7 mouse cellular contexts compared by ENCODE assay signal in the genomic region with DNA sequence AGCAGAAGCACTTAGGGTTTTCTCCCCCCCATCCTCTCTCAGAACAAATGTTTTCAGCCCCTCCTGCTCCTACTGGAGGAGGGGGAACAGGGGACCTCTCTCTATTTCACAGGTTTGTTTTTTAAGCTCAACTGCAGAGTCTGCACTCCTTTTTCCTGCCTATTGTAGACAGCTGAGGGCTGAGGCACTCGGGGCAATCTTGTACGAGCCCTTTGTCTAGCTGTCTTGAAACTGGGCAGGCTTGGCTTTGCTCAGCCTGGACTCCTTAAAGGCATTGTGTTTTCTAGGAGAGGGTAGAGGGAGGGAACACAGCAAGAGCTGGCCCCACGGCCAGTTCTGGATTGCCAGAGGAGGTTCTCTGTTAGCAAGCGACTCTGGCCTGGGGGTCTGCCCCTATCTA. TPM values are rescaled to one million over a fixed set of nuclear protein-coding genes. Genes with fewer than 3 reads are reported as not detected.
ATAC-seq lines count a peak whose summit lies in the region.
"Not testable (repeated sequence)": the region's sequence is repeated elsewhere in the genome, so short reads cannot be mapped to it uniquely, and the experiment has no call there.

No protein-coding gene starts in this region.

- H3K4me3 ChIP-seq in embryonic facial prominence, embryonic 13.5 days; forebrain, embryonic 15.5 days; heart, embryonic 15.5 days; intestine, embryonic 15.5 days (replicated peaks); liver, embryonic 16.5 days (ENCODE audit: low read depth, low read length); midbrain, embryonic 13.5 days (replicated peaks); neural tube, embryonic 14.5 days (ENCODE audit: low read depth, low read length): not testable (repeated sequence)

- WGBS in embryonic facial prominence, embryonic 13.5 days: 33% methylated on average over 1 of the region's 4 CpGs
- WGBS in forebrain, embryonic 15.5 days: 0% methylated on average over 1 of the region's 4 CpGs
- WGBS in heart, embryonic 15.5 days: 24% methylated on average over 2 of the region's 4 CpGs
- 64% methylated on average over 1 of the region's 4 CpGs for WGBS in intestine, embryonic 15.5 days
- no CpG with 5 or more reads among the region's 4 CpGs for WGBS in liver, embryonic 16.5 days (ENCODE audit: insufficient replicate concordance)
- WGBS in midbrain, embryonic 13.5 days: 30% methylated on average over 1 of the region's 4 CpGs
- 20% methylated on average over 1 of the region's 4 CpGs for WGBS in neural tube, embryonic 14.5 days

- H3K9ac ChIP-seq in embryonic facial prominence, embryonic 13.5 days; forebrain, embryonic 15.5 days (replicated peaks); heart, embryonic 15.5 days; intestine, embryonic 15.5 days; liver, embryonic 16.5 days (ENCODE audit: low read depth, low read length); midbrain, embryonic 13.5 days (replicated peaks); neural tube, embryonic 14.5 days (replicated peaks; ENCODE audit: low read depth, low read length): not testable (repeated sequence)

- not testable (repeated sequence) for H3K4me2 ChIP-seq in embryonic facial prominence, embryonic 13.5 days; forebrain, embryonic 15.5 days (replicated peaks); heart, embryonic 15.5 days; intestine, embryonic 15.5 days (replicated peaks); midbrain, embryonic 13.5 days (replicated peaks); neural tube, embryonic 14.5 days (ENCODE audit: low read depth, low read length)
- 0 out of 2 replicates have a peak overlapping the region, but pooled peaks have one; percentile 24 for H3K4me2 ChIP-seq in liver, embryonic 16.5 days (ENCODE audit: low read depth, low read length)

- H3K4me1 ChIP-seq in embryonic facial prominence, embryonic 13.5 days; heart, embryonic 15.5 days (replicated peaks); intestine, embryonic 15.5 days (replicated peaks); neural tube, embryonic 14.5 days (ENCODE audit: control insufficient read depth, insufficient read depth, low read length): not testable (repeated sequence)
- H3K4me1 ChIP-seq in forebrain, embryonic 15.5 days: peaks cover 26% of the 10 kb centered on the region
- peaks cover 51% of the 10 kb centered on the region for H3K4me1 ChIP-seq in liver, embryonic 16.5 days (ENCODE audit: control insufficient read depth, low read depth, low read length)
- peaks cover 28% of the 10 kb centered on the region for H3K4me1 ChIP-seq in midbrain, embryonic 13.5 days (replicated peaks)

- 0 out of 2 replicates have a peak, but pooled peaks have one; percentile 37 for ATAC-seq in embryonic facial prominence, embryonic 13.5 days (ENCODE audit: insufficient number of reproducible peaks, insufficient read depth, low FRiP score, low TSS enrichment, low read depth)
- ATAC-seq in forebrain, embryonic 15.5 days (replicated peaks): peak; percentile 87
- ATAC-seq in heart, embryonic 15.5 days (replicated peaks; ENCODE audit: insufficient number of reproducible peaks, insufficient read depth, low FRiP score, low read depth): peak; percentile 31; the same call in 1 of the 2 replicates
- ATAC-seq in intestine, embryonic 15.5 days: 0 out of 2 replicates have a peak, but pooled peaks have one; percentile 20
- ATAC-seq in liver, embryonic 16.5 days (ENCODE audit: low read depth): not testable (repeated sequence)
- ATAC-seq in midbrain, embryonic 13.5 days: peak; percentile 88
- peak; percentile 57 for ATAC-seq in neural tube, embryonic 14.5 days (ENCODE audit: low read depth)

- H3K27me3 ChIP-seq in embryonic facial prominence, embryonic 13.5 days; heart, embryonic 15.5 days; intestine, embryonic 15.5 days (replicated peaks); liver, embryonic 16.5 days (ENCODE audit: control insufficient read depth, insufficient read depth, low read depth, low read length); midbrain, embryonic 13.5 days; neural tube, embryonic 14.5 days (ENCODE audit: control insufficient read depth, insufficient read depth, low read length): not testable (repeated sequence)
- peaks cover 12% of the 10 kb centered on the region; the same call in 1 of the 2 replicates for H3K27me3 ChIP-seq in forebrain, embryonic 15.5 days

- not testable (repeated sequence) for H3K27ac ChIP-seq in embryonic facial prominence, embryonic 13.5 days; heart, embryonic 15.5 days; intestine, embryonic 15.5 days; liver, embryonic 16.5 days (ENCODE audit: low read length); neural tube, embryonic 14.5 days (ENCODE audit: low read depth, low read length)
- peak overlapping the region; percentile 77 for H3K27ac ChIP-seq in forebrain, embryonic 15.5 days (replicated peaks)
- peak overlapping the region; percentile 82 for H3K27ac ChIP-seq in midbrain, embryonic 13.5 days

- not testable (repeated sequence) for H3K36me3 ChIP-seq in embryonic facial prominence, embryonic 13.5 days; forebrain, embryonic 15.5 days; heart, embryonic 15.5 days; intestine, embryonic 15.5 days; liver, embryonic 16.5 days (ENCODE audit: control insufficient read depth, insufficient read depth); midbrain, embryonic 13.5 days; neural tube, embryonic 14.5 days (ENCODE audit: control insufficient read depth, insufficient read depth, low read length)

- not testable (repeated sequence) for H3K9me3 ChIP-seq in embryonic facial prominence, embryonic 13.5 days; forebrain, embryonic 15.5 days; heart, embryonic 15.5 days (replicated peaks); intestine, embryonic 15.5 days; liver, embryonic 16.5 days (replicated peaks; ENCODE audit: control insufficient read depth, low read length); midbrain, embryonic 13.5 days; neural tube, embryonic 14.5 days (ENCODE audit: control insufficient read depth, low read length)

RNA-seq across cellular contexts. Expression of gene Ric3, which starts 32.4 kb away (rescaled TPM):
- 4.0 and 5.2 TPM in 2 replicates for polyA plus RNA-seq in embryonic facial prominence, embryonic 13.5 days (2015; fragmentation: Nextera tagmentation; extraction: Ambion mirVana)
- 28.2 and 30.4 TPM in 2 replicates for polyA plus RNA-seq in forebrain, embryonic 15.5 days (2015; fragmentation: Nextera tagmentation; extraction: Ambion mirVana)
- 0.47 and 0.99 TPM in 2 replicates for polyA plus RNA-seq in heart, embryonic 15.5 days (2015; fragmentation: Nextera tagmentation; extraction: Ambion mirVana)
- 2.0 and 2.9 TPM in 2 replicates for polyA plus RNA-seq in intestine, embryonic 15.5 days (2015; fragmentation: Nextera tagmentation; extraction: Ambion mirVana)
- 0.25 and 0.47 TPM in 2 replicates for polyA plus RNA-seq in liver, embryonic 16.5 days (2015; fragmentation: Nextera tagmentation; extraction: Ambion mirVana)
- polyA plus RNA-seq in midbrain, embryonic 13.5 days (2015; fragmentation: Nextera tagmentation; extraction: Ambion mirVana): 30.6 and 34.0 TPM in 2 replicates
- polyA plus RNA-seq in neural tube, embryonic 14.5 days (2014; fragmentation: Nextera tagmentation; extraction: Ambion mirVana): 34.6 and 35.2 TPM in 2 replicates

RNA-seq across cellular contexts. Expression of gene Lmo1, which starts 59.5 kb away (rescaled TPM):
- polyA plus RNA-seq in embryonic facial prominence, embryonic 13.5 days (2015; fragmentation: Nextera tagmentation; extraction: Ambion mirVana): 60.2 and 73.2 TPM in 2 replicates
- 102 and 134 TPM in 2 replicates for polyA plus RNA-seq in forebrain, embryonic 15.5 days (2015; fragmentation: Nextera tagmentation; extraction: Ambion mirVana)
- 2.4 and 4.3 TPM in 2 replicates for polyA plus RNA-seq in heart, embryonic 15.5 days (2015; fragmentation: Nextera tagmentation; extraction: Ambion mirVana)
- polyA plus RNA-seq in intestine, embryonic 15.5 days (2015; fragmentation: Nextera tagmentation; extraction: Ambion mirVana): 3.5 and 3.8 TPM in 2 replicates
- 1.0 and 1.1 TPM in 2 replicates for polyA plus RNA-seq in liver, embryonic 16.5 days (2015; fragmentation: Nextera tagmentation; extraction: Ambion mirVana)
- 95.3 and 121 TPM in 2 replicates for polyA plus RNA-seq in midbrain, embryonic 13.5 days (2015; fragmentation: Nextera tagmentation; extraction: Ambion mirVana)
- polyA plus RNA-seq in neural tube, embryonic 14.5 days (2014; fragmentation: Nextera tagmentation; extraction: Ambion mirVana): 26.2 and 33.9 TPM in 2 replicates
